Mouse (Mus musculus): Measurements from ENCODE around the gene Gm10964. TPM values are rescaled to one million over a fixed set of nuclear protein-coding genes. Genes with fewer than 3 reads are reported as not detected.
A peak's percentile ranks its signal among the peaks of the same experiment; 100 is the strongest.

Gm10964 gene
- polyA plus RNA-seq, 1 experiment from 2014 or later, result not detected

- ATAC-seq (replicated peaks; ENCODE audit: low FRiP score, low read depth) (no peak), DNase-seq (ENCODE audit: low spot score) (peak; percentile 64)
- H3K4me1 ChIP-seq (replicated peaks; ENCODE audit: insufficient read depth, low read length), result 0 out of 2 replicates have a peak, but pooled peaks cover 3% of the 10 kb centered on the region
- H3K4me2 ChIP-seq (ENCODE audit: low read length), result no peak overlapping the region
- H3K27me3 ChIP-seq (ENCODE audit: insufficient read depth, low read length), result no peaks in the 10 kb centered on the region
- H3K27ac ChIP-seq, result no peak overlapping the region
- no peak overlapping the region for H3K9ac ChIP-seq (ENCODE audit: low read depth, low read length)
- TF ChIP-seq CTCF (IDR thresholded peaks at IDR 0.05; ENCODE audit: low read depth), result no peak
- H3K4me3 ChIP-seq (replicated peaks; ENCODE audit: low read depth, low read length), result no peak overlapping the region
- H3K36me3 ChIP-seq (ENCODE audit: insufficient read depth, low read length), result no peaks in the 10 kb centered on the region
- 97% methylated on average over 4 of the region's 4 CpGs for WGBS
- H3K9me3 ChIP-seq (replicated peaks; ENCODE audit: low read length), result no peaks in the 10 kb centered on the region
Observed at GRCm38 (mm10) chr3:103712196-103712595, 27.0 kb upstream of the Gm10964 start.

GRCm38 (mm10) chr3:103714236-103714875 lies 24.8 kb upstream of the Gm10964 start:
- 79% methylated on average over 7 of the region's 7 CpGs for WGBS
- Histone ChIP-seq H3K36me3 (ENCODE audit: insufficient read depth, low read length) (no peaks in the 10 kb centered on the region), H3K27me3 (ENCODE audit: insufficient read depth, low read length) (no peaks in the 10 kb centered on the region), H3K9me3 (replicated peaks; ENCODE audit: low read length) (no peaks in the 10 kb centered on the region), H3K9ac (ENCODE audit: low read depth, low read length) (no peak overlapping the region), H3K27ac (no peak overlapping the region), H3K4me1 (replicated peaks; ENCODE audit: insufficient read depth, low read length) (0 out of 2 replicates have a peak, but pooled peaks cover 7% of the 10 kb centered on the region), H3K4me2 (ENCODE audit: low read length) (no peak overlapping the region), H3K4me3 (replicated peaks; ENCODE audit: low read depth, low read length) (no peak overlapping the region)
- no peak for TF ChIP-seq CTCF (IDR thresholded peaks at IDR 0.05; ENCODE audit: low read depth)
- DNase-seq (ENCODE audit: low spot score) (no peak), ATAC-seq (replicated peaks; ENCODE audit: low FRiP score, low read depth) (no peak)

DNA sequence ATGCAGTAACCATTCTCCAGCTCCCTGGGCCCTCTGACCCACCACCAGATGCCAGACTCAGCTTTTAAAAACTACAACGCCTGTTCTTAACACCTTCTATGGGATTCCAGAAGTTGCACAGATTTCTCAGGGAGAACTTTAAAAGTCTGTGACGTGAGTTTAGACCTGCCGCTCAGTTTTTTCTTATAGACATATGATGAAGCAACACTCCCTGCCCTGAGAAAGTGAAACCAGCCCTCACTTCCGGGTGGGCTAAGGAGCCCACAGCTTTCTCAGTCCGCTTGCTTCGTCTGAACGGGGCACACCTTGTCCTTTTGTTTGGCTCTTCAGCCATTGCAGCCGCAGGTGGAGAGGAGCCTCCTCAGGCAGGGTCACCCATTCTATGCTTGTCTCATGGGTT lies 24.2 kb upstream of the Gm10964 start:
- WGBS, result 86% methylated on average over 8 of the region's 8 CpGs
- H3K4me2 ChIP-seq (ENCODE audit: low read length), result no peak overlapping the region
- no peak overlapping the region for H3K4me3 ChIP-seq (replicated peaks; ENCODE audit: low read depth, low read length)
- H3K9ac ChIP-seq (ENCODE audit: low read depth, low read length), result no peak overlapping the region
- DNase-seq (ENCODE audit: low spot score) (no peak), ATAC-seq (replicated peaks; ENCODE audit: low FRiP score, low read depth) (no peak)
- H3K27ac ChIP-seq, result no peak overlapping the region
- TF ChIP-seq CTCF (IDR thresholded peaks at IDR 0.05; ENCODE audit: low read depth), result no peak
- 0 out of 2 replicates have a peak, but pooled peaks cover 7% of the 10 kb centered on the region for H3K4me1 ChIP-seq (replicated peaks; ENCODE audit: insufficient read depth, low read length)
- no peaks in the 10 kb centered on the region for H3K9me3 ChIP-seq (replicated peaks; ENCODE audit: low read length)
- no peaks in the 10 kb centered on the region for H3K27me3 ChIP-seq (ENCODE audit: insufficient read depth, low read length)
- H3K36me3 ChIP-seq (ENCODE audit: insufficient read depth, low read length), result no peaks in the 10 kb centered on the region

GRCm38 (mm10) chr3:103715762-103716693 lies 23.1 kb upstream of the Gm10964 start:
- no peak overlapping the region for H3K4me3 ChIP-seq (replicated peaks; ENCODE audit: low read depth, low read length)
- no peak overlapping the region for H3K9ac ChIP-seq (ENCODE audit: low read depth, low read length)
- H3K9me3 ChIP-seq (replicated peaks; ENCODE audit: low read length), result no peaks in the 10 kb centered on the region
- TF ChIP-seq CTCF (IDR thresholded peaks at IDR 0.05; ENCODE audit: low read depth), result no peak
- WGBS, result 40% methylated on average over 11 of the region's 11 CpGs
- DNase-seq (ENCODE audit: low spot score) (peak; percentile 83), ATAC-seq (replicated peaks; ENCODE audit: low FRiP score, low read depth) (peak; percentile 61; the same call in 1 of the 2 replicates)
- no peak overlapping the region for H3K27ac ChIP-seq
- H3K27me3 ChIP-seq (ENCODE audit: insufficient read depth, low read length), result no peaks in the 10 kb centered on the region
- H3K4me2 ChIP-seq (ENCODE audit: low read length), result no peak overlapping the region
- H3K36me3 ChIP-seq (ENCODE audit: insufficient read depth, low read length), result no peaks in the 10 kb centered on the region
- 0 out of 2 replicates have a peak, but pooled peaks cover 7% of the 10 kb centered on the region for H3K4me1 ChIP-seq (replicated peaks; ENCODE audit: insufficient read depth, low read length)

DNA sequence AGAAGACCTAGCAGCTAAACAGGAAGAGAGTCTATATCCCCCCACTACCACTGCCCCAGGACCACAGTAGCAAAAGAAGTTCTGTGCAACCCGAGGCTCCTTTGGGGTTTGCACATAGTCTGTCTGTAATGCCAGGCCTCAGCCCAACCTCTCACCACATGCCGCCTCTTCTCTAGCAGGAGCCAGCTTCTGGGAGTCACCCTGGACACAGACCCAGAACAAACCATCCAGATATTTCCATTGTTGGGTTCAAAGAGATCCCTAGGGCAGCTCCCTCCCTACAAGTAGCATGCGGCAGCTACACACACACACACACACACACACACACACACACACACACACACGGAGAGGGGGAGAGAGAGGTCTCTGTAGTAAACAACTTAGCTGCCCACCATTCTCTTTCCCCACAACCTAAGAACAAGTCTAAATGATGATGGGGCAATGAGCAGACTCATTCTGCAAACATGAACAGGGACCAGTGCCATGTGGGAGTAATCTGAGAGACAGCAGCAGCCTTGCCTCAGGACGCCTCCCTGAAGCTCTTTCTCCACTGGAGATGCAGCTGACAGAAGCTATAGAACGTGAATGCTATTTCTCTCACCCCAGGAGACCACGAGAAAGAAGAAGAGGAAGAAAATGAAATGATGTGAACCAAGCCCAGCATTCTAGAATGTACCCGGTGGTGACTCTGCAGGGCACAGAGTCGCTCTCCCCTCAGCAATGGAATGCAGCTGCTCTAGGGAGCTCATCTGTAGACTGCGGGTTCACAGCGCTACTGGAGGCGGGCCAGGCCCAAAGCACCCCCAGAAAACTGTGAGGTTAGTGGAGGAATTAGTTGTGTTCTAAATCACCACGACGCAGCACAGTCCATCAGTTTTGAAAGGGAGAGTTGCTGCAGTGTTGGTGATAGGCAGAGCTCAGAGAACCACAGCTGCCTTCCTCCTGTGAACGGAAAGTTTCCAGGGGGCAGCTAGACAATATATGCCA lies 22.1 kb upstream of the Gm10964 start:
- TF ChIP-seq CTCF (IDR thresholded peaks at IDR 0.05; ENCODE audit: low read depth), result no peak
- no peak overlapping the region for H3K4me3 ChIP-seq (replicated peaks; ENCODE audit: low read depth, low read length)
- no peaks in the 10 kb centered on the region for H3K27me3 ChIP-seq (ENCODE audit: insufficient read depth, low read length)
- DNase-seq (ENCODE audit: low spot score), result peak; percentile 33
- WGBS, result 51% methylated on average over 15 of the region's 15 CpGs
- H3K4me1 ChIP-seq (replicated peaks; ENCODE audit: insufficient read depth, low read length), result 0 out of 2 replicates have a peak, but pooled peaks cover 7% of the 10 kb centered on the region
- H3K4me2 ChIP-seq (ENCODE audit: low read length), result no peak overlapping the region
- H3K27ac ChIP-seq, result peak overlapping the region; percentile 81
- H3K9ac ChIP-seq (ENCODE audit: low read depth, low read length), result no peak overlapping the region
- H3K9me3 ChIP-seq (replicated peaks; ENCODE audit: low read length), result no peaks in the 10 kb centered on the region
- no peaks in the 10 kb centered on the region for H3K36me3 ChIP-seq (ENCODE audit: insufficient read depth, low read length)
- no peak for ATAC-seq (replicated peaks; ENCODE audit: low FRiP score, low read depth)

All from kidney, postnatal 0 days (tissue).